Mouse (Mus musculus) ES-Bruce4 (cell line): ENCODE data around the gene Il31ra.

Experiments used
- CTCF ChIP-seq: IDR thresholded peaks from one replicate; pipeline ENCODE4 v1.8.1; 2011; ENCODE audit warnings: low read depth, low read length
- EP300 ChIP-seq: IDR thresholded peaks from 2 replicates; pipeline ENCODE4 v1.6.1; 2011; ENCODE audit warnings: low read depth, low read length; ENCODE audit not compliant: insufficient read depth
- POLR2A ChIP-seq: IDR thresholded peaks from one replicate; pipeline ENCODE4 v1.8.1; 2011; ENCODE audit warnings: low read length; ENCODE audit not compliant: insufficient read depth

DNA sequence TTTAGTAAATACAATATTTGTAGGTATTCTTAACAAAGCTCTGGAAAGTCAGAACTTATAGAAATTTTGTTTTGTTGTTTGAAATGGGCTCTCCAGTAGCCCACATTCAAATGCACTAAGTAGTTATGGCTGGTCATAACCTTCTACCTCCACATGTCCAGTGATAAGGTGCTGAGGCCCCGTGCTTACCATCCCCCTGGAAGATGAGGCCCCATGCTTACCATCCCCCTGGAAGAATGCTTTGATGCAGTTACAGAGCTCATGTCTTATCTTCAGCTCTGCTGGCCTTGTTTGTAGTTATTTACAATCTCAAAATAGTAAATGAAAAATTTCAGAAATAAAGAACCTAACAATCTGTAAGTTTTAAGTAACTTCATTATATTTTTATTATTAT is 101.9 kb downstream of the Il31ra start:
- TF ChIP-seq POLR2A, result no peak
- no peak for TF ChIP-seq CTCF
- TF ChIP-seq EP300, result no peak
